Mouse (Mus musculus) cerebellum, adult 18-20 months (tissue): ENCODE measurements around the gene Prx.

ENCODE experiments used
- DNase-seq, 2 experiments: peaks; one replicate each; pipeline ENCODE4 v3.0.0; 2021

Prx gene

GRCm38 (mm10) chr7:27526039-27526827, 27.1 kb downstream of the Prx start:
- DNase-seq: peak; percentile 76 to 89

DNA sequence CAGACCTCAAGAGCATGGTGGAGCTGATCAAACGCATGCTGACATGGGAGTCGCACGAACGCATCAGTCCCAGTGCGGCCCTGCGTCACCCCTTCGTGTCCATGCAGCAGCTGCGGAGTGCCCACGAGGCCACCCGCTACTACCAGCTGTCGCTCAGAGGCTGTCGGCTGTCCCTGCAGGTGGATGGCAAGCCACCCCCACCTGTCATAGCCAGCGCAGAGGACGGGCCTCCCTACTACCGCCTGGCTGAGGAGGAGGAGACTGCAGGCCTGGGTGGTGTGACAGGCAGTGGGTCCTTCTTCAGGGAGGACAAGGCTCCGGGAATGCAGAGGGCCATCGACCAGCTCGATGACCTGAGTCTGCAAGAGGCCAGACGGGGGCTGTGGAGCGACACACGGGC, 29.9 kb downstream of the Prx start:
- DNase-seq: no peak

DNA sequence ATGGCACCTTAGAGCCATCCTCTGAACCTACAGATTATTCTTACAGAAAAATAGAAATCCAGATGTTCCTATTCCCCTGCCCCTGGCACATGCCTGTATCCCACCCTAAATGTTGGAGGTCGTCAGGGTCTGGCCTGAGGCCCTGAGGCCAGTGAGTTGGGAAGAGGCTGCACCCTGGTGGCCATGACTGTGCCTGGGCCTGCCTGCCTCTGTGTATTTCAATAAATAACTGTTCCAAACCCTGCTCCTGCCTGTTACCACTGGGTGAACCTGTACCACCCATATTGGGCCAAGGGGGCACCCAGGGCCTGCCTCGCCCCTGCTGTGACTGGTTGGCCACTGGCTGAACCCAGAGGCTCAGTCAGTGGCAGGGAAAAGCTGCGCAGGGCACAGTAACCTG, 31.8 kb downstream of the Prx start:
- DNase-seq: no peak

GRCm38 (mm10) chr7:27531707-27532106, 32.6 kb downstream of the Prx start:
- no peak for DNase-seq

DNA sequence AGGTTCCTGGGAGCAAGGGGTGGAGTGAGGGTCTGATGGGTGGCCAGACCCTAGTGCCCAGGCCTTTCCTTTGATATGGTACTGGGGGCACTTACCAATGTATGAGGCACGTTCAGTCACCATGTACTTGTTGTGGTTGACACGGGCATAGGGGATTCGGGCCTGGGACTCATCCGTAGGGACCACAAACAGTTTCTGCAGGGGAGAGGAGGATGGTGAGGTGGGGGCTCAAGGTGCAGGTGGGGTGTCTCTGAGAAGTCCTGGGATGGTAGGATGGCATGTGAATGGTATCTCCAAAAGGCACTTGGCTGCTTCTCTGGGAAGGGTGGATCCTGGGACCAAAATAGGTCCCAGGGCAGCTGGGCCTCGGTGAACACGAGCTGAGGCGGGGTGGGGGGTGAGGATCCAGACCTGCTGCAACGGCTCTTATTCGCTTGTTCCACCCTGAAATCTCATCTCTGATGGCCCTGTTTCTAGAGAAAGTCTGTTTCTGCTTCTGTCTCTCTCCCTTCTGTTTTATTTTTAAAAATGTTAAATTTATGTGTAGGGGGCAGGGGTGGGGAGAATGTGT, 33.4 kb downstream of the Prx start:
- DNase-seq: no peak

DNA sequence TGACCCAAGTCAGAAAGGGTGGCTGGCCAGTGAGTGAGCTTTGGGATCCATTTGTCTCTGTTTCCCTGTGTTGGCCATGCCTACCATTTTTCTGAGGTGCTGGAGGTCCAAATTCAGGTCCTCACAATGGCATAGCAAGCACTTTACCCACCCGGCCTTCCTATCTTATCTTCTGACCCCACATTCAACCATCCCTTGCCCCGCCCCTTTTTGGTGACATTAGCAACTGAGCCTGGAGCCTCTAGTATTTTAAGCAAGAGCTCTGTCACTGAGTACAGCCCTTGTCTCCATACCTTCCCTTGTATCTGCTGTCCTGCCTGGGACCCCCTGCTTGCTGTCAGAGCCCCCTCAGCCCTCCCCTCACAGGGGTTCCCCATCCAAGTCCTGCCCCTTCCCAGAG, 36.3 kb downstream of the Prx start:
- DNase-seq: no peak

DNA sequence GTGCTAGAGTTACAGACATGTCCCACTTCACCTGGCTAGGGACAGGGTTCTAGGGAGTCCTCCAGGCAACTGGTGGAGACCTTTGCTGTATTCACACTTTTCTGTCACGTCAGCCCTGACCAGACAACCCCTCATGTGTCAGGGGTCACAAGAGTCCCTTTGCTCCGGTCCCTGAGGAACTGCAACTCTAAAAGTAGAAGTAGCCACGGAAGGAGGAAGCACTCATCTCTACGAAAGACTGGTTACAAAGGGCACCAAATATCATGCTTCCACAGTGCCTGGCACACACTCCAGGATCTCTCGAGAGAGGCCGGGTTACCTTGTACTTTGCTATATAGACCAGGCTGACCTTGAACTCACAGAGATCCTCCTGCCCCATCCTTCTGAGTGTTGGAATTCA, 37.5 kb downstream of the Prx start:
- no peak for DNase-seq

DNA sequence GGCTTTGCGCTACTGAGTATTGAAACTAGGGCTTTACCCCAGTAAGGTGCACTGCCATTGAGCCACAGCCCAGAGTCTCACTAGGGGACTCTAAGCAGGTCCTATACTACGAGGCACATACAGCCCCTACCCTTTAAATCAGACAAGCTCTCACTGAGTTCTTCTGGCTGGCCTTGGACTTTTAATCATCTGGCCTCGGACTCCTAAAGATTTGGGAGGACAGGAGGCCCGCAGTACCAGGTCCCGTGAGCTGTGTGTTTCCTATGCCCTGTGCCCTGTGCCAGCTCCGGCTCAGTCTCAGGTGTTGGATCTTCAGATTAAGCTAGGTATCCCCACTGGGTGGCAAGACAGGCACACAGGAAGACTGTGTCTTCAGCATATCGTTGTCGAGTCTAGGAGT, 38.9 kb downstream of the Prx start:
- no peak for DNase-seq

GRCm38 (mm10) chr7:27538797-27539196, 39.7 kb downstream of the Prx start:
- DNase-seq: no peak

GRCm38 (mm10) chr7:27540521-27540920, 41.4 kb downstream of the Prx start:
- DNase-seq: no peak

DNA sequence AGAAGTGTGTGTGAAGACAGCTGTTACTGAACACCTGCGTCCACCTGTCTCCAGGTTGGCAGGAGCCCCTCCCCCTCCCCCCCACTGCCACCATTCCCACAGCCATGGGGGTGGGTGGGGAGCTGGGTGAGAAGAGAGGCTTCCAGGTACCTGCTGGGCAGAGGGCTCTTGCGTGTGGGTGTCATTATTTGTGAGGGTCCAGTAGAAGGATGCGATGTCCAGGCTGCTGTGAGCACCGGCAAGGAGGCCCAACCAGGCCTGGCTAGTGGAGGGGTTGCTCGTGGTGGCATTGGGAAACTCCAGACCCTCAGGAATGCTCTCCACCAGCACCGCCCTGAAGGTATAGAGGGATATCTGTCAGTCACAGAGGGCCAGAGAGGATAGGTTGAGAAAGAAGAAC, 41.8 kb downstream of the Prx start:
- DNase-seq: no peak

DNA sequence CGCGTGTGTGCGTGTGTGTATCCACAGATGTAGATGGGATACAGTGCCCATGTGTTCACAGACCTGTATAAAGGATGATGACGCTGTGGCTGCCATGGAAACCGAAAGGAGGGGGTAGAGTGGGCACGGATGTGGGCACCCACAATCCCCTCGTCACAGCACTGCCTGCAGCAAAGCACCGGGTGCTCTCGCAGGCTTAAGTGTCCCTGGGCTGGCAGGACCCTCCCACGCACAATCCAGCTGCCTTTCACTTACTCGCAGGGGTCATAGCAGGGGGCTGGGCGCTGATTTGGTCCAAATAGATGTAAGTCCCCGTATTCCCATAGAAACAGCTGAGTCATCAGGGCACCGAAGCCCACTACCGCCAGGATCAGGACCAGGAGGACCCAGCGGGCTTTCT, 42.3 kb downstream of the Prx start:
- DNase-seq: peak in 1 of 2 experiments; percentile 27

GRCm38 (mm10) chr7:27541922-27542321, 42.8 kb downstream of the Prx start:
- no peak for DNase-seq

DNA sequence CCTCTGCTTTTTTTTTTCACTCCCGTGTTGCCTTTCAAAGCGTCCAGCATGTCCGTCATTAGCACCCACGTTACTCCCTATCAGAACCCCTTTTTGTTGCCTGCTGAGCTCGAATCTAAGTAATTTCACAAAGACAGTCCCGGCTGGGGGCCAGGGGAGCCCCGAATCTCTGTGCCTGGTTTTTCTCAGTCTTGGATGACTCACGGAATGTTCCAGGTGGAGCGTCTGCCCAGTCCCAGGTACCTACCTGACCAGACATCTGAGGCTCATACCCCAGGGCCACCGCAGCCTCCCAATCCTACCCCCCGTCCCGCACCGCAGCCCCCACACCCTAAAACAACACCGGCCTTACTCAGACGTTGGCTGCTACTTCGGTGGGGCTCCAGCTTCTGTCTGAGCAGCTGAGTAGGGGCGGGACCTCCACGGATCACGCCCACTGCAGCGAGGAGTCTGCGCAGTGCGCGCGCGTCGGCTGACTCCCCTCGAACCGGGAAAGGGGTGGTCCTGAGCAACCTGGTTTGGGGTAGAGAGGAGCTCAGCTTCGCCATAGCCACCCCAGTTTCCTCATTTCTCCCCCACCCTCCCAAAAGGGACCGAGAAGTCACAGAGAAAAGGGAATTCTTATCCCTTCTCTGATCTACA, 43.4 kb downstream of the Prx start:
- peak; percentile 87 to 89 for DNase-seq

GRCm38 (mm10) chr7:27543065-27543464, 43.9 kb downstream of the Prx start:
- DNase-seq: no peak

DNA sequence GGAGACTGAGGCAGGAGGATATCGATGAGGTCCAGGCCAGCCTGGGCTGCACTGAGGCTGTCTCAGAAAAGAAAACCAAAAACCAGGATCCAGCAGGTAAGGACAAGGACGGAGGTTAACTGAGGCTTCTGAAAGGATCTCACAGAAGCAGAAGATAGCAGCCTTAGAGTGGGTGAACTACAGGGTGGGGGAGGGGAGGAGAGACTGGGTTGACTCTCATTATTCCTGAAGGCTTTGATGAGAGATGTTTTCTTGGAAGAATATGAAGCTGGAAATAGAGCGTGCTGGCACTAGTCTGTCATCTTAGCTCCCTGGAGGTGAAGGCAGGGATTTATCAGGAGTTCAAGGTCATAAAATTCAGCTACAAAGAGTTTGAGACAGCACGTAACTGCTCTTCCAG, 44.7 kb downstream of the Prx start:
- no peak for DNase-seq

DNA sequence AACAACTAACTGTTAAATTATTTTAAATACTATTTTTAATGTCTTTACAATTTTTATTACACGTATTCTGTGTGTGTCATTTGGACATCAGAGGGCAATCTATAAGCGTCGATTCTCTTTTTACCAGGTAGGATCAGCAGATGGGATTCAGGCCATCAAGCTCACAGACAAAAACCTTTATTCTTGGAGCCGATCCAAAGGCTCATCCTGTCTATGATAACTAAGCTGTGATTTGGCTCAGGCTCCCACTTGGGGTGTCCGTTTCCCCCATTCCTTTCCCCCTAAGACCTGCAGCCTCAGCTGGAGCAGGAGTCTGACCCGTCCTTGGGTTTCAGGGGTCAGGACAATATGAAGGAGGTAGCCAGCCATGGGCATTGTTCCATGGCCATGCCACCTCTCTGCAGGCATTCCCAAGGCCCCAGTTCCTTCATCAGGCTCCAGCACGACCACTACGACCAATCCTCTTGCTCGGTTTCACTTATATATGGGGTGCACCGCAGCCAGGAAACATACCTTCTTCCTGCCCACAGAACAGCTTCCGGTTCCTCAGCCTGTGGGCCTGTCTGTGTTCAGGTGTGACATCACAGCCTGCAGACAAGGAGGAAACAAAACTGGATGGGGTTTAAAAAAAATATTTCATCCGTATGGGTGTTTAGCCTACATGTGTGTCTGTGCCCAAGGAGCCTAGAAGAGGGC, 45.7 kb downstream of the Prx start:
- no peak for DNase-seq

- no peak for DNase-seq
Measured at GRCm38 (mm10) chr7:27549597-27549996, 50.5 kb downstream of the Prx start.

- DNase-seq: no peak
Measured at GRCm38 (mm10) chr7:27552070-27552469, 52.9 kb downstream of the Prx start.

GRCm38 (mm10) chr7:27552931-27553513, 53.9 kb downstream of the Prx start, which contains the start of the genes Pld3 and 2310022A10Rik:
Gene Pld3, minus strand, starts transcription at chr7:27553218.
Gene 2310022A10Rik, plus strand, starts transcription at chr7:27553233.
- peak; percentile 97 to 99 for DNase-seq

GRCm38 (mm10) chr7:27560291-27560887, 61.3 kb downstream of the Prx start:
- no peak for DNase-seq

GRCm38 (mm10) chr7:27560978-27561377, 61.9 kb downstream of the Prx start:
- no peak for DNase-seq
